Mouse (Mus musculus): ENCODE measurements around the gene Syne1. TPM values are rescaled to one million over a fixed set of nuclear protein-coding genes. Genes with fewer than 3 reads are reported as not detected.

Syne1 gene
- polyA plus RNA-seq, 1 experiment = 67.1 TPM

- no peak for TF ChIP-seq CTCF (IDR thresholded peaks at IDR 0.05; ENCODE audit: control insufficient read depth, insufficient read depth, low read length)
- TF ChIP-seq POLR2A (IDR thresholded peaks at IDR 0.05; ENCODE audit: borderline replicate concordance, control insufficient read depth, low read depth, low read length) = no peak
- Histone ChIP-seq H3K27ac (ENCODE audit: control insufficient read depth, insufficient read depth, low read depth, low read length, poor library complexity) (no peak overlapping the region), H3K4me3 (replicated peaks; ENCODE audit: control insufficient read depth, low read depth, low read length) (no peak overlapping the region), H3K4me1 (ENCODE audit: control insufficient read depth, insufficient read depth, low read length) (no peaks in the 10 kb centered on the region)
- 85% methylated on average over 10 of the region's 10 CpGs for WGBS
Measured at GRCm38 (mm10) chr10:5309398-5309797, 241.9 kb downstream of the Syne1 start.

GRCm38 (mm10) chr10:5305555-5305954 lies 245.7 kb downstream of the Syne1 start:
- 34% methylated on average over 6 of the region's 6 CpGs for WGBS
- Histone ChIP-seq H3K4me1 (ENCODE audit: control insufficient read depth, insufficient read depth, low read length) (no peaks in the 10 kb centered on the region), H3K27ac (ENCODE audit: control insufficient read depth, insufficient read depth, low read depth, low read length, poor library complexity) (no peak overlapping the region), H3K4me3 (replicated peaks; ENCODE audit: control insufficient read depth, low read depth, low read length) (no peak overlapping the region)
- TF ChIP-seq CTCF (IDR thresholded peaks at IDR 0.05; ENCODE audit: control insufficient read depth, insufficient read depth, low read length) (no peak), POLR2A (IDR thresholded peaks at IDR 0.05; ENCODE audit: borderline replicate concordance, control insufficient read depth, low read depth, low read length) (no peak)

GRCm38 (mm10) chr10:5295291-5295891 lies 255.9 kb downstream of the Syne1 start:
- TF ChIP-seq POLR2A (IDR thresholded peaks at IDR 0.05; ENCODE audit: borderline replicate concordance, control insufficient read depth, low read depth, low read length) (no peak), CTCF (IDR thresholded peaks at IDR 0.05; ENCODE audit: control insufficient read depth, insufficient read depth, low read length) (no peak)
- Histone ChIP-seq H3K27ac (ENCODE audit: control insufficient read depth, insufficient read depth, low read depth, low read length, poor library complexity) (no peak overlapping the region), H3K4me3 (replicated peaks; ENCODE audit: control insufficient read depth, low read depth, low read length) (no peak overlapping the region), H3K4me1 (ENCODE audit: control insufficient read depth, insufficient read depth, low read length) (no peaks in the 10 kb centered on the region)
- 65% methylated on average over 7 of the region's 7 CpGs for WGBS

- Histone ChIP-seq H3K4me1 (ENCODE audit: control insufficient read depth, insufficient read depth, low read length) (no peaks in the 10 kb centered on the region), H3K4me3 (replicated peaks; ENCODE audit: control insufficient read depth, low read depth, low read length) (no peak overlapping the region), H3K27ac (ENCODE audit: control insufficient read depth, insufficient read depth, low read depth, low read length, poor library complexity) (no peak overlapping the region)
- 80% methylated on average over 5 of the region's 5 CpGs for WGBS
- TF ChIP-seq POLR2A (IDR thresholded peaks at IDR 0.05; ENCODE audit: borderline replicate concordance, control insufficient read depth, low read depth, low read length) = no peak
- TF ChIP-seq CTCF (IDR thresholded peaks at IDR 0.05; ENCODE audit: control insufficient read depth, insufficient read depth, low read length) = no peak
Measured at GRCm38 (mm10) chr10:5289575-5289909, 261.7 kb downstream of the Syne1 start.

GRCm38 (mm10) chr10:5288716-5289574 lies 262.3 kb downstream of the Syne1 start:
- 75% methylated on average over 19 of the region's 19 CpGs for WGBS
- no peak for TF ChIP-seq POLR2A (IDR thresholded peaks at IDR 0.05; ENCODE audit: borderline replicate concordance, control insufficient read depth, low read depth, low read length)
- TF ChIP-seq CTCF (IDR thresholded peaks at IDR 0.05; ENCODE audit: control insufficient read depth, insufficient read depth, low read length) = no peak
- Histone ChIP-seq H3K4me3 (replicated peaks; ENCODE audit: control insufficient read depth, low read depth, low read length) (no peak overlapping the region), H3K27ac (ENCODE audit: control insufficient read depth, insufficient read depth, low read depth, low read length, poor library complexity) (no peak overlapping the region), H3K4me1 (ENCODE audit: control insufficient read depth, insufficient read depth, low read length) (no peaks in the 10 kb centered on the region)

- TF ChIP-seq POLR2A (IDR thresholded peaks at IDR 0.05; ENCODE audit: borderline replicate concordance, control insufficient read depth, low read depth, low read length) (no peak), CTCF (IDR thresholded peaks at IDR 0.05; ENCODE audit: control insufficient read depth, insufficient read depth, low read length) (no peak)
- Histone ChIP-seq H3K27ac (ENCODE audit: control insufficient read depth, insufficient read depth, low read depth, low read length, poor library complexity) (no peak overlapping the region), H3K4me1 (ENCODE audit: control insufficient read depth, insufficient read depth, low read length) (no peaks in the 10 kb centered on the region), H3K4me3 (replicated peaks; ENCODE audit: control insufficient read depth, low read depth, low read length) (no peak overlapping the region)
- WGBS = 15% methylated on average over 6 of the region's 6 CpGs
Measured at GRCm38 (mm10) chr10:5288262-5288661, 263.0 kb downstream of the Syne1 start.

- WGBS = 81% methylated on average over 5 of the region's 5 CpGs
- TF ChIP-seq POLR2A (IDR thresholded peaks at IDR 0.05; ENCODE audit: borderline replicate concordance, control insufficient read depth, low read depth, low read length) (no peak), CTCF (IDR thresholded peaks at IDR 0.05; ENCODE audit: control insufficient read depth, insufficient read depth, low read length) (no peak)
- no peak overlapping the region for H3K4me3 ChIP-seq (replicated peaks; ENCODE audit: control insufficient read depth, low read depth, low read length)
- no peaks in the 10 kb centered on the region; the same call in 1 of the 2 replicates for H3K4me1 ChIP-seq (ENCODE audit: control insufficient read depth, insufficient read depth, low read length)
- no peak overlapping the region for H3K27ac ChIP-seq (ENCODE audit: control insufficient read depth, insufficient read depth, low read depth, low read length, poor library complexity)
Measured at GRCm38 (mm10) chr10:5275769-5276168, 275.5 kb downstream of the Syne1 start.

GRCm38 (mm10) chr10:5270641-5271040 lies 280.6 kb downstream of the Syne1 start:
- TF ChIP-seq POLR2A (IDR thresholded peaks at IDR 0.05; ENCODE audit: borderline replicate concordance, control insufficient read depth, low read depth, low read length) (no peak), CTCF (IDR thresholded peaks at IDR 0.05; ENCODE audit: control insufficient read depth, insufficient read depth, low read length) (no peak)
- Histone ChIP-seq H3K27ac (ENCODE audit: control insufficient read depth, insufficient read depth, low read depth, low read length, poor library complexity) (no peak overlapping the region), H3K4me3 (replicated peaks; ENCODE audit: control insufficient read depth, low read depth, low read length) (no peak overlapping the region), H3K4me1 (ENCODE audit: control insufficient read depth, insufficient read depth, low read length) (no peaks in the 10 kb centered on the region; the same call in 1 of the 2 replicates)
- WGBS = 65% methylated on average over 2 of the region's 2 CpGs

Measured in bone marrow, adult 2 months (tissue).